Mouse (Mus musculus) kidney, adult 2 months (tissue): ENCODE measurements around the gene Fam57b. TPM values are rescaled to one million over a fixed set of nuclear protein-coding genes. Genes with fewer than 3 reads are reported as not detected.

Experiments
- DNase-seq: peaks from one replicate; pipeline ENCODE4 v3.0.0; 2021
- H3K27ac ChIP-seq: fragments of 200-500 bp; 2 replicates; pipeline ENCODE4 v1.5.1; 2012; ENCODE audit warnings: low read depth, low read length, control low read depth, inconsistent platforms; ENCODE audit not compliant: insufficient read depth
- H3K27me3 ChIP-seq: fragments of 200-500 bp; replicated peaks from 2 replicates; pipeline ENCODE4 v1.6.1; 2012; ENCODE audit warnings: mild to moderate bottlenecking, moderate library complexity, low read length, inconsistent platforms; ENCODE audit not compliant: control insufficient read depth, insufficient read depth
- H3K36me3 ChIP-seq: fragments of 200-500 bp; 2 replicates; pipeline ENCODE4 v1.6.1; 2012; ENCODE audit warnings: mild to moderate bottlenecking, moderate library complexity, low read length, inconsistent platforms; ENCODE audit not compliant: control insufficient read depth, insufficient read depth
- H3K4me1 ChIP-seq: fragments of 200-500 bp; 2 replicates; pipeline ENCODE4 v1.6.1; 2011; ENCODE audit warnings: low read length; ENCODE audit not compliant: control insufficient read depth, insufficient read depth
- H3K4me3 ChIP-seq: fragments of 200-500 bp; 2 replicates; pipeline ENCODE4 v1.5.1; 2011; ENCODE audit warnings: mild to moderate bottlenecking, low read depth, low read length, control low read depth; ENCODE audit not compliant: insufficient read depth
- CTCF ChIP-seq: fragments of 200-500 bp; conservative IDR thresholded peaks from 2 replicates; pipeline ENCODE4 v1.5.1; 2011; ENCODE audit warnings: low read depth, mild to moderate bottlenecking, control low read depth, low read length, moderate library complexity, mixed read lengths; ENCODE audit not compliant: insufficient read depth, insufficient read length
- POLR2A ChIP-seq: fragments of 200-500 bp; IDR thresholded peaks from one replicate; pipeline ENCODE4 v1.6.1; 2011; ENCODE audit warnings: low read depth, low read length, control low read depth
- WGBS: fragments of 180-500 bp; shearing (Covaris S2); methylation state at CpG from one replicate; pipeline ENCODE4 v1.1.7; 2018; 5-methylcytosine and 5-hydroxymethylcytosine counted together
- polyA plus RNA-seq: library from polyadenylated mRNA; depleted of rRNA; stranded (reverse); fragments of >200 nt; gene quantifications from 2 replicates; pipeline ENCODE4 v1.2.3, GENCODE M21; 2012; rRNA removed

Fam57b gene
- 4.2 and 6.3 TPM in 2 replicates for polyA plus RNA-seq

- Histone ChIP-seq H3K27ac (peak within 1 kb of the TSS; percentile 98), H3K4me1 (peaks cover 6% of the 10 kb centered on the region; the same call in 1 of the 2 replicates), H3K27me3 (no peaks in the 10 kb centered on the region), H3K4me3 (peak within 1 kb of the TSS; percentile 93), H3K36me3 (peaks cover 6% of the 10 kb centered on the region; the same call in 1 of the 2 replicates)
- peak; percentile 53 for DNase-seq
- 8% methylated on average over 21 of the region's 21 CpGs for WGBS
- TF ChIP-seq POLR2A (no peak), CTCF (no peak)
Observed at GRCm38 (mm10) chr7:126797411-126798126, at the start of gene Fam57b. Gene Fam57b, plus strand, starts transcription at chr7:126797668.

GRCm38 (mm10) chr7:126748824-126749223 lies 48.6 kb upstream of the Fam57b start:
- Histone ChIP-seq H3K4me1 (no peaks in the 10 kb centered on the region), H3K4me3 (no peak overlapping the region), H3K27me3 (no peaks in the 10 kb centered on the region), H3K27ac (no peak overlapping the region), H3K36me3 (no peaks in the 10 kb centered on the region)
- no peak for TF ChIP-seq POLR2A
- TF ChIP-seq CTCF, result no peak
- no peak for DNase-seq
- 70% methylated on average over 7 of the region's 7 CpGs for WGBS

- 86% methylated on average over 17 of the region's 17 CpGs for WGBS
Observed at GRCm38 (mm10) chr7:126749582-126750343, 47.7 kb upstream of the Fam57b start.

DNA sequence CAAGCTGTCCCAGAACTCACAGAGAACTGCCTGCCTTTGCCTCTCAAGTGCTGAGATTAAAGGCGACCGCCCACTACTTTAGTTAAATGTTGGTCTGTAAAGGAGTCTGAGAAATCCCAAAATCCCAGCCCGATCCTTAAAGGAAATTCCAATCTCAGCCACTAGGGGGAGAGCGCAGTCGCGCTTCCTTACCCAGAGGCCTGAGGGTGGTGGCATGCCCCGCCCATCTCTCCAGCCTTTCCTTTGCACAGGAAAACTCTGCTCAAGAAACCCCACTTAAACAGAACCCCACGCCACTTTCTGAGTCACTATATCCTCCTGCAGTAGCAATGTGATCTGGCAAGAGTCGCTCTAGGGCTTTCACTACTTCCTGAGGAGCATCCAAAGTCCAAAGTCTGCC lies 42.6 kb upstream of the Fam57b start:
- Histone ChIP-seq H3K4me1 (peaks cover 9% of the 10 kb centered on the region; the same call in 1 of the 2 replicates), H3K27ac (no peak overlapping the region), H3K36me3 (no peaks in the 10 kb centered on the region), H3K4me3 (no peak overlapping the region), H3K27me3 (no peaks in the 10 kb centered on the region)
- DNase-seq, result peak; percentile 86
- TF ChIP-seq POLR2A (no peak), CTCF (peak; percentile 83)
- 1% methylated on average over 9 of the region's 9 CpGs for WGBS

More at GRCm38 (mm10) chr7:126749582-126750343, 47.7 kb upstream of the Fam57b start:
- no peak for DNase-seq
- 0 out of 2 replicates have a peak, but pooled peaks have one; percentile 1 for TF ChIP-seq CTCF
- TF ChIP-seq POLR2A, result no peak
- Histone ChIP-seq H3K27me3 (no peaks in the 10 kb centered on the region), H3K36me3 (no peaks in the 10 kb centered on the region), H3K4me1 (peaks cover 4% of the 10 kb centered on the region; the same call in 1 of the 2 replicates), H3K27ac (no peak overlapping the region), H3K4me3 (no peak overlapping the region)

DNA sequence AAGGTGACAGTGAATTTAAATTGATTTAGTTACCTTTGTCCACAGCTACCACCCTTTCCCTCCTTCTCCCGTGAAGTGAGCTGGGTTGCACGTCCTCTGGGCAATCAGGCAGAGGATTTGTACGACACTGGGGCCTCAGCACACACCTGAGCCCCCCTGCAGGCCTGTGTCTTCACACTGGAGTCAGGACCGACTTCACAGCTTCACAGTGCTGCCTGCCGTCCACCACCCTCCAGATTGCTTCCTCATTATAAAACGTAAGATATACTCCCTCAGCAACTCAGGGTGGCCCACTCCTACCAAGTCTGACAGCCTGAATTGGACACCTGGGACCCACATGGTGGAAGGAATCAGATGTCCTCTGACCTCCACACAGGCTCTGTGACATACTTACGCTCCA lies 38.9 kb upstream of the Fam57b start:
- TF ChIP-seq CTCF (no peak), POLR2A (no peak)
- DNase-seq, result no peak
- Histone ChIP-seq H3K4me3 (no peak overlapping the region), H3K4me1 (peaks cover 9% of the 10 kb centered on the region; the same call in 1 of the 2 replicates), H3K36me3 (no peaks in the 10 kb centered on the region), H3K27me3 (no peaks in the 10 kb centered on the region), H3K27ac (no peak overlapping the region)
- WGBS, result 82% methylated on average over 7 of the region's 7 CpGs

DNA sequence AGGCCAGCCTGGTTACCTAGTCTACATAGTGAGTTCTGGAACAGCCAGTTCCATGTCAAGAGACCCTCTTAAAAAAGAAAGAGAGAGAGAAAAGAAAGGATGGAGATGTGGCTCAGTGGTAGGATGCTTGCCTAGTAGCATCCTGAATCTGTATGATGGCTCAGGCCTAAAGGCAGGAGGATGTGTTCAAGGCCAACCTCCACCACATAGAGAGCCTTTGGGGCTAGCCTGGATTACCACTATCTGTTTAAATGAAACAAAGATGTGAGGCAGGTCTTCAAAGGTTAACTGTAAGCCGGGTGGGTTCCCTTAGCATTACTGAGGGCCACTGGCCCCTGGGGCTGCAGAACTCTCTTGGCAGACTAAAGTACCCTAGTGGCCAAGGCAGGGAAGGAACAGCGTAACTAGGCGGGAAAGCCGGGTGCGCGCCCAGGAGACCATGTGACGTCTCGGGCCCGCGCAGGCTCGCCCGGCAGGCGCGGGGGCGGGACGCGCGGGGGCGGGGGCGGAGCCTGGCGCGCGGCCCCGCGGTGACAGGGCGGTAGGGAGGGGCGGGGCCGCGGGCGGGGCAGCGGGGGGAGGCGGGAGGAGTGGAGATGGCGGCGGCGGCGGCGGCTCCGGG lies 38.3 kb upstream of the Fam57b start, which contains the start of gene Mapk3:
Gene Mapk3, plus strand, starts transcription at position 552 of the 622 bp plus-strand sequence.
- DNase-seq, result peak; percentile 95
- TF ChIP-seq POLR2A (no peak), CTCF (peak; percentile 67)
- Histone ChIP-seq H3K27me3 (no peaks in the 10 kb centered on the region), H3K4me3 (peak within 1 kb of the TSS; percentile 90), H3K27ac (peak within 1 kb of the TSS; percentile 81), H3K36me3 (no peaks in the 10 kb centered on the region), H3K4me1 (peaks cover 9% of the 10 kb centered on the region; the same call in 1 of the 2 replicates)
- WGBS, result 1% methylated on average over 31 of the region's 38 CpGs
